Mouse (Mus musculus): ENCODE results near the gene Snrpa. TPM values are rescaled to one million over a fixed set of nuclear protein-coding genes. Genes with fewer than 3 reads are reported as not detected.

Gene Snrpa
- polyA plus RNA-seq (2017; shearing (Covaris generic)), result 105 TPM

GRCm38 (mm10) chr7:27195681-27196611 lies at the start of gene Snrpa, which contains the start of gene BC024978:
Gene Snrpa, minus strand, starts transcription at chr7:27196271.
Gene BC024978, plus strand, starts transcription at chr7:27195781.

GRCm38 (mm10) chr7:27232781-27233281 lies 36.8 kb upstream of the Snrpa start, which contains the start of gene Coq8b:
Gene Coq8b, plus strand, starts transcription at chr7:27233023.

GRCm38 (mm10) chr7:27228281-27228821 lies 32.3 kb upstream of the Snrpa start, which contains the start of gene Itpkc:
Gene Itpkc, minus strand, starts transcription at chr7:27228661.

GRCm38 (mm10) chr7:27180837-27181695 lies 15.0 kb downstream of the Snrpa start, which contains the start of the genes Gm21983 and Mia:
Gene Gm21983, minus strand, starts transcription at chr7:27181086.
Gene Mia, minus strand, starts transcription at chr7:27181157.

GRCm38 (mm10) chr7:27178324-27179216 lies 17.5 kb downstream of the Snrpa start, which contains the start of gene Rab4b:
Gene Rab4b, minus strand, starts transcription at chr7:27178896.

GRCm38 (mm10) chr7:27166614-27167474 lies 29.2 kb downstream of the Snrpa start, which contains the start of gene Egln2:
Gene Egln2, minus strand, starts transcription at chr7:27166802.

GRCm38 (mm10) chr7:27153205-27153764 lies 42.8 kb downstream of the Snrpa start, which contains the start of gene Cyp2t4:
Gene Cyp2t4, plus strand, starts transcription at chr7:27153714.

Other genes starting within 250 kb of the Snrpa start
- not detected for gene Cyp2a12, start 167.2 kb downstream of the Snrpa start, polyA plus RNA-seq (2017; shearing (Covaris generic))
- gene Cyp2f2, start 76.4 kb downstream of the Snrpa start, polyA plus RNA-seq (2017; shearing (Covaris generic)), result not detected
- 0.12 TPM for gene Cyp2t4, start 42.6 kb downstream of the Snrpa start, polyA plus RNA-seq (2017; shearing (Covaris generic))
- gene Egln2, start 29.5 kb downstream of the Snrpa start, polyA plus RNA-seq (2017; shearing (Covaris generic)), result 75.4 TPM
- 160 TPM for gene Rab4b, start 17.4 kb downstream of the Snrpa start, polyA plus RNA-seq (2017; shearing (Covaris generic))
- 1.5 TPM for gene Gm21983, start 15.2 kb downstream of the Snrpa start, polyA plus RNA-seq (2017; shearing (Covaris generic))
- gene Mia, start 15.1 kb downstream of the Snrpa start, polyA plus RNA-seq (2017; shearing (Covaris generic)), result not detected
- 1.3 TPM for gene BC024978, start 490 bp downstream of the Snrpa start, polyA plus RNA-seq (2017; shearing (Covaris generic))
- gene Itpkc, start 32.4 kb upstream of the Snrpa start, polyA plus RNA-seq (2017; shearing (Covaris generic)), result 13.9 TPM
- 22.8 TPM for gene Coq8b, start 36.8 kb upstream of the Snrpa start, polyA plus RNA-seq (2017; shearing (Covaris generic))
- gene Numbl, start 62.2 kb upstream of the Snrpa start, polyA plus RNA-seq (2017; shearing (Covaris generic)), result 1.8 TPM
- gene Ltbp4, start 141.4 kb upstream of the Snrpa start, polyA plus RNA-seq (2017; shearing (Covaris generic)), result 1.1 TPM
- gene Shkbp1, start 159.7 kb upstream of the Snrpa start, polyA plus RNA-seq (2017; shearing (Covaris generic)), result 78.9 TPM
- not detected for gene Gm20479, start 161.1 kb upstream of the Snrpa start, polyA plus RNA-seq (2017; shearing (Covaris generic))

All from CD4-positive, CD25-positive, alpha-beta regulatory T cell (primary cell).